Mouse (Mus musculus) spleen, postnatal 14 days (tissue): ENCODE measurements around the gene Olfr1497.
"Not testable (repeated sequence)": the region's sequence is repeated elsewhere in the genome, so short reads cannot be mapped to it uniquely, and the experiment has no call there.

ENCODE experiments used
- DNase-seq, 2 experiments: peaks; one replicate each; pipeline ENCODE4 v3.0.0; 2021 to 2022; ENCODE audit warnings: low spot score in 2 of 2

The Olfr1497 gene

DNA sequence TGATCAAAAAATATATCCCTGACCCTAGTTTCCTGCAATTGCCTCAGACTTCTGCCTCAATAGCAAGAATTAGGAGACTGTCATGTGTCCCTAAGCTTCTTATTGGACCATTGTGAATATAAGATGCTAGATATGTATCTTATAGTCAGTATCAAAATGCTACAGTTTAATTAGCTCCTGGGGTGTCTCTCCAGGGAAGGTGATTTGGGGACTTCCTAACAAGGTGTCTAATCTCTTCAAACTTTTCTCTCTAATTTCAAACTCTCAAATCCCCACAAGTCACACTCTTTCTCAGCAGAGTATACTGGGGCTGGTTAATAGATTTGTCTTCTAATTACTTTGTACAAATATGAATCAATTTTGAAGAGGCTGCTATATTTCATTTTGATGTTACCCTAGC lies at the start of gene Olfr1497:
Gene Olfr1497, minus strand, starts transcription at position 101 of the 400 bp plus-strand sequence.
- no peak for DNase-seq

DNA sequence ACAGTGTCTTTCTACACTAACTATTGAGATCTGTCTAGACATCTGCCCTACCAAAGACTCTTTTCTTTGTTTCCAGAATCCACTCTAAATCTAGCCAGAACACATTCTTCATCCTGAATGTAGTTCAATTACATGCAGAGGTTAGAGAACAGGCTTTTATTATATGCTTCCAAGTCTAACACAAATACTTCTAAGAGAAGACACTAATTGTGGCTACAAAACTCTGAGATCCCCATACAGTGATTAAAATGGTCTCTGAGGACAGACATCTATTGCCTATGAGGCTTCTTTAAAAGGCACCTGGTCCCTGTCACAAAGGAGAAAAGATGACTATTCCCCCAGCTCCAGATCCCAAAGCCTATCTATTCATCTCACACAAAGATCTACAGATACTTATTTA lies 32.4 kb upstream of the Olfr1497 start, which contains the start of gene Olfr1500:
Gene Olfr1500, minus strand, starts transcription at position 101 of the 400 bp plus-strand sequence.
- no peak for DNase-seq

DNA sequence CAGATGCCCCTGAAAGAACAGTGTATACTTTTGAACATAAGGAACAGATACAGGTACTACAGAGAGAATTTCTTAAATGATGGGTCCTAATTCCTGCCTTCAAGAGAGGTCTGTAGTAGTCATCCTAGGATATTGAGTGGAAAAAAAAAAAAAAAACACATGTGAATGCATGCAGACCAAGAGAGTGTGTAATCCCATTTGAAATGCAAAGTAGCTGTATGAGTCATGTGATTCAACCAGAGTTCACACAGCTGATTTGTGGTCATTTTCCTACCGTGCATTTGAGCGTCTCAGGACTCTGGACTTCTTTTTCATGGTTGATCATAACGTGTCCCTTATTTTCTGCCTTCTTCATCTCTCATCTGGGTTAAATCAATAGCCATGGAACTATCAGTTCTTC lies 30.4 kb upstream of the Olfr1497 start:
- DNase-seq: no peak

DNA sequence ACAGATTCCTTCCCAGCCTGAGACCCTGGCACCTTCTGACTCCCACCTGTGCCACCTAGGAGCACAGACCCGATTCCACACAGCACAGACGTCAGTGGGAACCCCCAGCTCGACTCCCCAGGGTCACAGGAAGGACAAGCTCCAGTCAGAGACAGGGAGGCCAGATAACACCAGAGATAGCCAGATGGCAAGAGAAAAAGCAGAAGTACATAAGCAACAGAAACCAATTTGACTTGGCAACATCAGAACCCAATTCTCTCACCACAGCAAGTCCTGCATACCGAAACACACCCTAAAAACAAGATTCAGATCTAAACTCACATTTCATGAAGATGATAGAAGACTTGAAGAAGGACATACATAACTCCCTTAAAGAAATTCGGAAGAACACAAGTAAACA lies 22.8 kb upstream of the Olfr1497 start:
- DNase-seq: no peak

DNA sequence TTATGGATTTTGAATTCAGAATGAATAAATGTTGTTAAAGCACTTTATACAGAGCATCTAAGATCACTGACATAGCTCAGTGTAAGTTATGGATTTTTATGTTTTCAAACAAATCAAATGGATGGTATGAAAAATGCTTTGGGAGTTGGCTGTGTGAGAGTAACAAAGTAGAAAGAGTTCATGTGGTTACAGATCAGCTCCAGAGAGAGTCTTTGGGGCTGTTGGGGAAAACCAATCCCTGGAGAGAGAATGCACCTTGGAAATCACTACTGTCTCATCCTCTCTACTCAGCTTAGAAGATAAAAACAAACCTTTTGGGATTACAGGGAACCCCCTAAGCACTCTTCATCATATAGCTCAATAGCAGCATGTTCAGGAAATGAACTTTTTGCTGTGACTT lies 21.3 kb upstream of the Olfr1497 start, which contains the start of gene Olfr1499:
Gene Olfr1499, minus strand, starts transcription at position 101 of the 400 bp plus-strand sequence.
- DNase-seq: no peak

DNA sequence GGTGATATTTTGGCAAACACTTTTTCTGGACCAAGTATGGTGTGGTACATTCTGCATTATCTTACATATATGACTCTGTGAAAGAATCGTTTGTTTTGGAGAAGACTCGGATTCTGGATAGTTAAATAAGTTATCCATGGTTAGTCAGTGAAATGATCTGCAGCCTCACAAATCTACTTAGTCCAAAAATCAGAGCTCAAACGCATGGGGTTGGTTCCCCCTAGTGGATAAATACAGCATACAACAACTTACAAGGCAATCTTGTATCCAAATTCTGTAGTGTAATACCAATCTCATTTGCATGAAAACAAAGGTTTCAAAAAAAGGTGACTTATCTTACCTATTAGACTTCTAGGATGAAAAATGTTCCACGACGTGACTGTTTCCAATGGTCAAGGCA lies 20.8 kb upstream of the Olfr1497 start:
- DNase-seq: no peak

DNA sequence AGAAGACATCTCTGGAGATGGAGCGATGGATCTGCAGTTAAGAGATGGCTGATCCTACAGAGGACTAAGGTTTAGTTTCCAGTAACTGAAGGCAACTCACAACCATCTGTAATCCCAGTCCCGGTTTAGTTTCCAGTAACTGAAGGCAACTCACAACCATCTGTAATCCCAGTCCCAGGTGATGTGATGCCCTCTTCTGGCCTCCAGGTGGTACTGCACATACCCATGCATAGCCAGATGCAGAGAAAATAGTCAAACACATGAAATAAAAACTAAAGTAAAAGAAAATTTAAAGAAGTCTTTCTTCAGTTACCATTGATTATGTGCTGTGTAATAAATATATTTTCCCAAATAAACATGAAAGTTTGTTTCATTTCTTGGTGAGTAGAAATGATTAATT lies 14.8 kb upstream of the Olfr1497 start:
- DNase-seq: no peak

DNA sequence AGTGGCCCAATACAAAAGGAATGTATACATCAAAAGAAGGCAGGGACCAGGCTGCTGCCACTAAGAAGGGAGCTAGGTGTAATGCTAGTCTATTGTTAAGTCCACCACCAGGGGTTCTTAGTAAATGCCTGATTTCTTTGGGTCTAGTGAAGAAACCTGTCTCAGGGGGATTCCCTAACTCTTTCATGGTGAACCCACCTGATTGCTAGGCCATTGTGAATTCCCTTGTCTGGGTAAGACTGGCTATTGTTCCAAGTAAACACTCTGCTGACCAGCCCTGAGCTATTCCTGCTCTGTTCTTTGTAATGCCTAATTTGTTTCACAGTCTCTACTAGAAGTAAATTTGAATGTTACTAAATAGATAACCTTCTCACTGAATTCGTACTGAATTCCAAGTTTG lies 7.5 kb upstream of the Olfr1497 start:
- DNase-seq: not testable (repeated sequence)

DNA sequence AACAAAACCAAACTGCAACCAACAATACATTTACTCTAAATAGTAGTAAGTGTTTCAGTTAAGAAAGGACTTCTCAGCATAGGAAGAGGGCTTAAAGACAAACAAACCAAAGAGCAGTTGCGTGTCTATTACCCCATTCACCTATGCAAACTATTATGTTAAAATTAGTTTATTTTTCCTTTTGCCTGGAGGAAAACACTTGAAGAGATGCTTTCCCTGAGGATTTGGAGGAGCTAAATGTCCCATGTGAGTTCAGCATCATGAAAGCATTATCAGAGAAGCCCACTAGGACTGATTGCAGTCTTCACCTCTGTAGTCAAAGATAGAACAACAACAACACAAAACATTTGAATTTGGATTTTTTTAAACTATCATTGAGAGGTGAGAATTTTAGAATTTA lies 20.4 kb downstream of the Olfr1497 start, which contains the start of gene Olfr1496:
Gene Olfr1496, plus strand, starts transcription at position 301 of the 400 bp plus-strand sequence.
- no peak for DNase-seq

DNA sequence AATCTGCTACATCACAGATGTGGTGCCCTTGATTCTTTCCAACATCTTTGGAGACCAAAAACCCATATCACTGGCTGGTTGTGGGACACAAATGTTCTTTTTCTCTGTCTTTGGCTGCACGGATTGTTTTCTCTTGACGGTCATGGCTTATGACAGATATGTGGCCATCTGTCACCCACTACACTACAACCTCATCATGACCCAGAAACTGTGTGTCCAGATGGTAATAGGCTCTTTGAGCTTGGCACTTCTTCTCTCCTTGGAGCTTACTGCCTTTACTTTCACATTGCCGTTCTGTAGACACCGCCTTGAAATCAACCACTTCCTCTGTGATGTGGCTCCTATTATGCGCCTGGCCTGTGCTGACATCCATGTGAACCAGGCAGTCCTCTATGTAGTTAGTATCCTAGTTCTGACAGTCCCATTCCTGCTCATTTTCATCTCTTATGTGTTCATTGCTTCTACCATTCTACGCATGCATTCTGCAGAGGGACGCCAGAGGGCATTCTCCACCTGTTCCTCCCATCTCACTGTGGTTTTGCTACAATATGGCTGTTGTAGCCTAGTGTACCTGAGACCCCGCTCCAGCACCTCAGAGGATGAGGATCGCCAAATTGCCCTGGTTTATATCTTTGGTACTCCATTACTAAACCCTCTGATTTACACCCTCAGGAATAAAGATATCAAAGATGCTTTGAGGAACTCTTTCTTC lies 29.3 kb downstream of the Olfr1497 start:
- DNase-seq: no peak

DNA sequence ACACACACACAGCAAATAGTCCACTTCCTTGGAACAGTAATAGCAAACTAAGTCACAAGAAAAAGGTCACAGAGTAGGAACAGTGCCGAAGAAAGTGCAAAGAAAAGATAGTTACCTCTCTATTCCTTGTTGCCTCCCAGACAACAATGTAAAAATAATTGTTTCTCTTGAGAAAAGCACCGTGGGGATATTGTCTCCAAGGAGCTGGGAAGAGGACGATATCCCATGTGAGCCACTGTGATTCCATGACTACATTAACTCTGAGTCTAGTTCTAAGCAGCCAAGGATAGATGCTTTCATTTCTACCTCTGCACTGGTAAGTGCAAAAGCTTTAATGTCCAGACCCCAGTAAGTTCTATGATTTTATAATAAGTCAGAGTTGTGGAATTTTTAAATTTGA lies 33.7 kb downstream of the Olfr1497 start, which contains the start of gene Olfr1495:
Gene Olfr1495, plus strand, starts transcription at position 301 of the 400 bp plus-strand sequence.
- no peak for DNase-seq

DNA sequence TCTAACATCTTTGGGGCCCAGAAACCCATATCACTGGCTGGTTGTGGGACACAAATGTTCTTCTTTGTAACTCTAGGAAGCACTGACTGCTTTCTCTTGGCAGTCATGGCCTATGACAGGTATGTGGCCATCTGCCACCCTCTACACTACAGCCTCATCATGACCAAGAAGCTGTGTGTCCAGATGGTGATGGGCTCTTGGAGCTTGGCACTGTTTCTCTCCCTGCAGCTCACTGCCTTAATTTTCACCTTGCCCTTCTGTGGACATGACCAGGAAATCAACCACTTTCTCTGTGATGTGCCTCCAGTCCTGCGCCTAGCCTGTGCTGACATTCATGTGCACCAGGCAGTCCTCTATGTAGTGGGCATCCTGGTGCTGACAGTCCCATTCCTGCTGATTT lies 48.6 kb downstream of the Olfr1497 start:
- DNase-seq: no peak
